Mouse (Mus musculus) liver, embryonic 14.5 days (tissue): ENCODE data around the gene Serpina1e.

Source experiments
- CTCF ChIP-seq: IDR thresholded peaks from 2 replicates; pipeline ENCODE4 v1.5.1; 2016; ENCODE audit warnings: antibody characterized with exemption, low read depth, control low read depth
- EP300 ChIP-seq: IDR thresholded peaks from 2 replicates; pipeline ENCODE4 v1.6.1; 2016; ENCODE audit warnings: antibody characterized with exemption, low read depth

DNA sequence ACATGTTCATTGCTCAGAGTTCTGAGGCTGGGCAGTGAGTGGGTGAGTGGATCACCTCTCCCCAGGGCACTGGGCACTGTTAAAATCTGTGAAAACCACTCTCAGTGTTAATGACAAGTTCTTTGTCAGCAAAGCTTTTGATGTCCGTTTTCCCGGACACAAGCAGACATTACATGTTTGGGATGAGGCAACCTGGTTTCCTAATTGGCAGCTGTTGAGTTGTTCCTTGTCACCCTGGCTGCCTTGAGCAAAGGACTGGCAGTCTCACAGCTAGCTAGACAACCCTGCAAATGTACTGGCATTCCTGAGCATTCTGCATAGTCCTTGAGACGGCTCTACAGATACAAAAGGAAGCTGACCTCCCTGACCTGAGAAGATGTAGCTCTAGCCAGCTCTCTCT, 18.3 kb upstream of the Serpina1e start:
- TF ChIP-seq CTCF (no peak), EP300 (no peak)
